Mouse (Mus musculus): ENCODE data around the gene Nhsl2. TPM values are rescaled to one million over a fixed set of nuclear protein-coding genes. Genes with fewer than 3 reads are reported as not detected.

Nhsl2 gene
- polyA plus RNA-seq, 1 experiment from 2014 or later = 0.76 TPM

DNA sequence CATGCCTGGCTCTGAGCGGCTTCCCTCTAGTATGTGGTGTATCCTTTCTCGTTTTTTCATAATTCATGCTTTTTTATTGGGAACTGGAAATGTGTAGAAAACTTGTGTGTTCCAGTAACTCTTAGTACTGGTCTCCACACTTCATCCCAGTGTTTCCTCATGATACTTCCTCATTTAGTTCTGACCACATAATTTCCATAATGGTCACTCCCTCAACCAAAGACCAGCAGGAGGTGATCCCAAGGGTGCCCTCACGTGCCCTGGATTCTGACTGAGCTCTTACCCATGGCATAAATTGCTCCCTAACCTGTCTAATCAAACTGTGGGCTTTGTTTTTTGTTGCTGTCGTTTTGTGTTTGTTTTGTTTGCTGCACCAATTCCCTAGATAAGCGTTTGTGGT, 58.1 kb downstream of the Nhsl2 start:
- H3K9ac ChIP-seq = no peak overlapping the region
- H3K36me3 ChIP-seq = no peaks in the 10 kb centered on the region
- no peak overlapping the region for H3K4me3 ChIP-seq (replicated peaks)
- DNase-seq (no peak), ATAC-seq (ENCODE audit: low read depth) (no peak)
- no peaks in the 10 kb centered on the region for H3K4me1 ChIP-seq (replicated peaks)
- H3K9me3 ChIP-seq (replicated peaks) = no peaks in the 10 kb centered on the region
- no peak overlapping the region for H3K27ac ChIP-seq
- H3K27me3 ChIP-seq = peaks cover 5% of the 10 kb centered on the region; the same call in 1 of the 2 replicates
- WGBS (ENCODE audit: insufficient replicate concordance) = 34% methylated on average over 5 of the region's 5 CpGs
- H3K4me2 ChIP-seq = no peak overlapping the region

DNA sequence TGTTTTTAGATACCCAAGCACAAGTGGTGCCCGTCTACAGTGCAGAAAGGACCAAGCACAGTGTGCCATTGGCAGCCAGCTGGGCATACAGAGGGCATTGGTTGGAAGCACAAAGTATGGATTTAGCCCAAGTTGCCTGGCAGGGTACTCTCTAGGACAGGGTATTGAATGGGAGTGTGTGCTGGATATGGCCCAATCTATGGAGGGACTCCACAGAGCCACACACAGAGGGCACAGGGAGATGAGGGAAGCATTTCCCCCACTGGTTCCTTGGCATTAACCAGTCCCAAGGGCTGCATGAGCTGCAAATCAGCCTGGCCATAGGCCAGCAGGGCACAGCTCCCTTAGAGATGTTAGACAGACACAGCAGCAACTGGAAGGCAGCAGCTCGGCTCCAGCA, 79.9 kb downstream of the Nhsl2 start:
- no peak overlapping the region for H3K4me3 ChIP-seq (replicated peaks)
- no peaks in the 10 kb centered on the region for H3K9me3 ChIP-seq (replicated peaks)
- H3K4me2 ChIP-seq = no peak overlapping the region
- WGBS (ENCODE audit: insufficient replicate concordance) = 60% methylated on average over 2 of the region's 2 CpGs
- H3K4me1 ChIP-seq (replicated peaks) = no peaks in the 10 kb centered on the region
- H3K27ac ChIP-seq = no peak overlapping the region
- H3K36me3 ChIP-seq = no peaks in the 10 kb centered on the region
- no peak for DNase-seq
- ATAC-seq (ENCODE audit: low read depth) = no peak
- peaks cover 7% of the 10 kb centered on the region; the same call in 1 of the 2 replicates for H3K27me3 ChIP-seq
- no peak overlapping the region for H3K9ac ChIP-seq

GRCm38 (mm10) chrX:101930301-101930700, 81.1 kb downstream of the Nhsl2 start:
- H3K27me3 ChIP-seq = peaks cover 7% of the 10 kb centered on the region; the same call in 1 of the 2 replicates
- ATAC-seq (ENCODE audit: low read depth) (no peak), DNase-seq (no peak)
- H3K4me3 ChIP-seq (replicated peaks) = no peak overlapping the region
- H3K27ac ChIP-seq = no peak overlapping the region
- H3K4me1 ChIP-seq (replicated peaks) = no peaks in the 10 kb centered on the region
- WGBS (ENCODE audit: insufficient replicate concordance) = 63% methylated on average over 6 of the region's 6 CpGs
- no peaks in the 10 kb centered on the region for H3K36me3 ChIP-seq
- no peaks in the 10 kb centered on the region for H3K9me3 ChIP-seq (replicated peaks)
- no peak overlapping the region for H3K9ac ChIP-seq
- no peak overlapping the region for H3K4me2 ChIP-seq

DNA sequence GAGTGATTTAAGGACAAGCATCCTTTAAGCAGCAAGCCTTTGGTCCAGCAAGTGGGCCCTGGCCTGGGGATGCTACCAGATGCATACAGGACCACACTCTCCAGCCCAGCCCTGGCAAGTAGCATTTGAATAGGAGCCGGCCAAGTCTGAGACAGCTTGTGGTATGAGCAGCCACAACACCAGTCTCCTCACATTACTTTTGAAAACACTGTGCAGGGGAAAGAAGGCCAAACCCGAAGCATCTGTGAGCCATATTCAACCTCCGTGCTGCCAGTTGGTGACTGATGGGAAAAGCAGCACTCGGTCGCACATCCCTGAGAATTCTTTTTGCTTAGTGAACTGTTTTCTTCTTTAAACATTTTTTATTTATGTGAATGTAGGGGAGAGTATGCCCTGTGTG, 81.8 kb downstream of the Nhsl2 start:
- 73% methylated on average over 5 of the region's 5 CpGs for WGBS (ENCODE audit: insufficient replicate concordance)
- no peak overlapping the region for H3K27ac ChIP-seq
- H3K4me2 ChIP-seq = no peak overlapping the region
- no peak overlapping the region for H3K9ac ChIP-seq
- no peak overlapping the region for H3K4me3 ChIP-seq (replicated peaks)
- peaks cover 7% of the 10 kb centered on the region; the same call in 1 of the 2 replicates for H3K27me3 ChIP-seq
- H3K9me3 ChIP-seq (replicated peaks) = no peaks in the 10 kb centered on the region
- DNase-seq (no peak), ATAC-seq (ENCODE audit: low read depth) (no peak)
- no peaks in the 10 kb centered on the region for H3K4me1 ChIP-seq (replicated peaks)
- no peaks in the 10 kb centered on the region for H3K36me3 ChIP-seq

DNA sequence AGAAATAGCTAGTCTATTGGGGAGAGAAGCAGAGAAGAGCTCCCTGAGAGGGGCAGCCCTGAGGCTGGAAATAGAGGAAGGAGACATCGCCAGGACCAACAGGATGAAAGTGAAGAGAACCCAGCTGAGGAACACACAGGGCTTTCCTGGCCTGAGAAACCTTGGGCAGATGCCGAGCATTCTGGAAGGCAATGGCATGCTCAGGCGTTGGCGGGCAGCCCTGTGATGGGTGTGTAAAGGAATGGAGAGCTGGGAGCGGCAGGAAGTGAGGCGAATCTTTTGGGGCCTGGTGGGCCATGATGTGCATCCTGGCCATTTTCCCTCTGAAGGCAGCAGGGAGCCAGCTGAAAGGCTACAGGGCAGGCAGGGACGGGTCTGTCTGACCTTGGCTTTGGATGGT, 83.1 kb downstream of the Nhsl2 start:
- no peak overlapping the region for H3K4me3 ChIP-seq (replicated peaks)
- no peaks in the 10 kb centered on the region for H3K36me3 ChIP-seq
- no peak overlapping the region for H3K27ac ChIP-seq
- H3K4me2 ChIP-seq = no peak overlapping the region
- H3K9ac ChIP-seq = no peak overlapping the region
- 68% methylated on average over 7 of the region's 7 CpGs for WGBS (ENCODE audit: insufficient replicate concordance)
- no peak for ATAC-seq (ENCODE audit: low read depth)
- no peak for DNase-seq
- no peaks in the 10 kb centered on the region for H3K4me1 ChIP-seq (replicated peaks)
- peaks cover 7% of the 10 kb centered on the region; the same call in 1 of the 2 replicates for H3K27me3 ChIP-seq
- H3K9me3 ChIP-seq (replicated peaks) = no peaks in the 10 kb centered on the region

DNA sequence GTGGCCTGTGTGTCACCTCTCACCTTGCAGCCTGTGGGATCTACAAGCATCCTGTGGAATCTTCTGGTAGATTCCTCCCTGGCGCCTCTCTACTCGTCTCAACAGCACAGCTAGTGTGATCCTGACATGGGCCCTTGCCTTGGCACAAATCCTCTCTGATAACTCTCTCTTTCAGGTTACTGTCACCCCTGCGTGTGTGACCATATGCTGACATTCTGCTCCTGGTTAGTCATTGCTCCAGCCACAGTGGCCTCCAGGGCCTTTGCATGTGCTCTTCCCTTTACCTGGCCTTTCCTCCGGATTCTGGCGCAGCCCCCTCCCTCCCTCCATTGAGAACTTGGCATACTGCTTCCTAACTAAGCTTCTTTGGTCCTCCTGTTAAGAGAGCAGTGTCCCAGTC, 84.2 kb downstream of the Nhsl2 start:
- no peak overlapping the region for H3K27ac ChIP-seq
- no peaks in the 10 kb centered on the region for H3K9me3 ChIP-seq (replicated peaks)
- no peaks in the 10 kb centered on the region for H3K36me3 ChIP-seq
- WGBS (ENCODE audit: insufficient replicate concordance) = 61% methylated on average over 5 of the region's 5 CpGs
- peaks cover 2% of the 10 kb centered on the region; the same call in 1 of the 2 replicates for H3K27me3 ChIP-seq
- no peaks in the 10 kb centered on the region for H3K4me1 ChIP-seq (replicated peaks)
- no peak overlapping the region for H3K4me3 ChIP-seq (replicated peaks)
- H3K4me2 ChIP-seq = no peak overlapping the region
- no peak for DNase-seq
- ATAC-seq (ENCODE audit: low read depth) = no peak
- H3K9ac ChIP-seq = no peak overlapping the region

GRCm38 (mm10) chrX:101935291-101935840, 86.2 kb downstream of the Nhsl2 start:
- Histone ChIP-seq H3K9me3 (replicated peaks) (no peaks in the 10 kb centered on the region), H3K36me3 (no peaks in the 10 kb centered on the region), H3K4me3 (replicated peaks) (no peak overlapping the region), H3K4me1 (replicated peaks) (no peaks in the 10 kb centered on the region), H3K27ac (no peak overlapping the region), H3K9ac (no peak overlapping the region), H3K27me3 (no peaks in the 10 kb centered on the region), H3K4me2 (no peak overlapping the region)
- ATAC-seq (ENCODE audit: low read depth) (no peak), DNase-seq (no peak)
- 35% methylated on average over 3 of the region's 3 CpGs for WGBS (ENCODE audit: insufficient replicate concordance)

- H3K9me3 ChIP-seq (replicated peaks) = no peaks in the 10 kb centered on the region
- no peaks in the 10 kb centered on the region for H3K4me1 ChIP-seq (replicated peaks)
- H3K4me2 ChIP-seq = no peak overlapping the region
- no peak overlapping the region for H3K9ac ChIP-seq
- no peak overlapping the region for H3K27ac ChIP-seq
- peaks cover 9% of the 10 kb centered on the region; the same call in 1 of the 2 replicates for H3K27me3 ChIP-seq
- DNase-seq (no peak), ATAC-seq (ENCODE audit: low read depth) (no peak)
- WGBS (ENCODE audit: insufficient replicate concordance) = 65% methylated on average over 5 of the region's 5 CpGs
- H3K36me3 ChIP-seq = no peaks in the 10 kb centered on the region
- H3K4me3 ChIP-seq (replicated peaks) = no peak overlapping the region
These were observed 90.3 kb downstream of the Nhsl2 start for GRCm38 (mm10) chrX:101939486-101939885.

GRCm38 (mm10) chrX:101942461-101942896, 93.3 kb downstream of the Nhsl2 start:
- Histone ChIP-seq H3K36me3 (no peaks in the 10 kb centered on the region), H3K27me3 (peaks cover 9% of the 10 kb centered on the region; the same call in 1 of the 2 replicates), H3K4me1 (replicated peaks) (no peaks in the 10 kb centered on the region), H3K9ac (no peak overlapping the region), H3K4me3 (replicated peaks) (no peak overlapping the region), H3K9me3 (replicated peaks) (no peaks in the 10 kb centered on the region), H3K4me2 (no peak overlapping the region), H3K27ac (no peak overlapping the region)
- no peak for DNase-seq
- ATAC-seq (ENCODE audit: low read depth) = 0 out of 2 replicates have a peak, but pooled peaks have one; percentile 53
- 12% methylated on average over 6 of the region's 6 CpGs for WGBS (ENCODE audit: insufficient replicate concordance)

- Histone ChIP-seq H3K4me2 (no peak overlapping the region), H3K27ac (no peak overlapping the region)
- no peak for DNase-seq
These were observed 94.6 kb downstream of the Nhsl2 start for GRCm38 (mm10) chrX:101943743-101944142.

GRCm38 (mm10) chrX:101944761-101945330, 95.7 kb downstream of the Nhsl2 start:
- Histone ChIP-seq H3K4me1 (replicated peaks) (no peaks in the 10 kb centered on the region), H3K36me3 (no peaks in the 10 kb centered on the region), H3K9me3 (replicated peaks) (no peaks in the 10 kb centered on the region), H3K27me3 (peaks cover 9% of the 10 kb centered on the region; the same call in 1 of the 2 replicates), H3K4me3 (replicated peaks) (no peak overlapping the region), H3K9ac (no peak overlapping the region), H3K4me2 (no peak overlapping the region), H3K27ac (no peak overlapping the region)
- DNase-seq = no peak
- no peak for ATAC-seq (ENCODE audit: low read depth)
- 84% methylated on average over 2 of the region's 2 CpGs for WGBS (ENCODE audit: insufficient replicate concordance)

More at GRCm38 (mm10) chrX:101943743-101944142, 94.6 kb downstream of the Nhsl2 start:
- Histone ChIP-seq H3K9ac (no peak overlapping the region), H3K27me3 (peaks cover 9% of the 10 kb centered on the region; the same call in 1 of the 2 replicates), H3K9me3 (replicated peaks) (no peaks in the 10 kb centered on the region), H3K4me1 (replicated peaks) (no peaks in the 10 kb centered on the region), H3K36me3 (no peaks in the 10 kb centered on the region), H3K4me3 (replicated peaks) (no peak overlapping the region)
- no peak for ATAC-seq (ENCODE audit: low read depth)
- WGBS (ENCODE audit: insufficient replicate concordance) = 71% methylated on average over 2 of the region's 2 CpGs

DNA sequence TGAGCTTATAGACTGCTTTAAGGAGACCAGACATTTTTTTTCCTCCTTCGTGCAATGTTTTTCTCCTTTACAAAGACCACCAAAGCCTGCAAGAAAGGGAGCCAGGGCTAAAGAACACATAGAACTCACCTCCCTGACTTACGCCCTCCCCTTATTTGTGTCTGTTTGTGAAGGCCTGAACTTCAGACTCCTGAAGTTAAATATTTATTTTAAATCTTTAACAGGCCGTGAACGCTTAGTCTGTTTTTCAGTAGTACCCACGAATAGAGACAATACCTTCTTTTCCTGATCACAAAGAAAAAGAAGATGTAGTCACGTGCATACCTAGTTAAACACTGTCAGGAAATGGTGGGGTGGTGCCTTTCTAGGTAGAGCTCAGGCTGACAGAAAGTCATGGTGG, 103.3 kb downstream of the Nhsl2 start:
- Histone ChIP-seq H3K27me3 (peaks cover 8% of the 10 kb centered on the region; the same call in 1 of the 2 replicates), H3K27ac (no peak overlapping the region), H3K4me2 (no peak overlapping the region), H3K36me3 (no peaks in the 10 kb centered on the region), H3K4me1 (replicated peaks) (no peaks in the 10 kb centered on the region), H3K9me3 (replicated peaks) (no peaks in the 10 kb centered on the region), H3K9ac (no peak overlapping the region), H3K4me3 (replicated peaks) (no peak overlapping the region)
- DNase-seq = no peak
- 58% methylated on average over 6 of the region's 6 CpGs for WGBS (ENCODE audit: insufficient replicate concordance)
- ATAC-seq (ENCODE audit: low read depth) = no peak

Data from liver, embryonic 13.5 days (tissue).